Mouse (Mus musculus) urinary bladder, postnatal 25 days (tissue): ENCODE results near the gene Rpusd3.

ENCODE experiments used
- DNase-seq: peaks from one replicate; pipeline ENCODE4 v3.0.0; 2022; ENCODE audit warnings: low spot score

The Rpusd3 gene

DNA sequence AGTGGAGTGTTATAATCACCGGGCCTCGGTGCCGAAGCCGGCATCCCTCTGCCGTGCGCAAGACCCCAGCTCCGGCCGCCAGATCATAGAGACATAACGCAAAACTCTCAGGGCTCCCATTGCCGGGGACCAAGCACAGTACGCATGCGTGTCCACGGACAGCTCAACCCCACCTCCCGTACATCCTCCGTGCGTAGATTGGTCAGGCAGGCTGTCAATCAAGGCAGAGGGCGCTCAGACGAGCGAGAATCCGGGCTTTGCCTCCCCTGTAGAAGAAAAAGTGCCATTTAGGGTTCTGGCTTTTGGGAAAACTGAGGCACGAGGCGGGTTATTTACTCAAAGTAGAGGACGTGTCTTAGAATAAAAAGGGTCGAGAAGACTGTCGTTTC lies at the start of gene Rpusd3:
Rpusd3 (minus strand) TSS at position 142 of the 389 bp plus-strand sequence.
- DNase-seq: peak; percentile 100

DNA sequence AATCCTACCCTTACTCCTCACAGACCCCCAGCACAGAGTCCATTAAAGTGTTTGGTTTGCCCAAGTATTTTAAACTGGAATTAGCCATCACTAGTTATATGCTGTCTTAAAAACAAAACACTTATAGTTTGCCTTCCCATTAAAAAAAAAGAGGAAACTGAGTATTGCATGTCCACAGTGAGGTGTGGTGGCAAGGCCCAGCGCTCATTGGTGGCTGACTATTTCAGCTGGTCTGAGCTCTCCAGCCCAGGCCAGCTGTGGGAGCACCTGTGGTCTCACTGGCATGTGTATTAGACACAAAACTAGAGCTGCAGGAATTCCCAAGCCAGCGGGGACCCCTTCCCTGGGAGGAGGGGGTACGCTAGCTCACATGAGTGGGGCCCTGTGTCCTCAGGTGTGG lies 49.4 kb upstream of the Rpusd3 start:
- DNase-seq: no peak

DNA sequence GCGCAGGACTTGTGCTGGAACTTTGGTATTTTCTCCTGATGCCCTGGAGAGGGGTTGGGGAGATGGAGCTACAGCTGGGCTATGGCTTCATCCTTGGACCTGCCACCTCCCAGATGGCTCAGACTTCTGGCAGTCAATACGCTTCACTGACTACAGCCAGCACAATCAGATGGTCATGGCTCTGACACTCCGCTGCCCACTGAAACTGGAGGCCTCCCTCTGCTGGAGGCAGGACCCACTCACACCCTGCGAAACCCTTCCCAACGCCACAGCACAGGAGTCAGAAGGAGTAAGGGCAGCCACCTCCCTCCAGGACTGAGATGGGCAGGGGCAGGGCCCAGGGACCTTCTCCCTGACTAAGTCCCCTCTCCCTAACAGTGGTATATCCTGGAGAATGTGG lies 46.5 kb upstream of the Rpusd3 start:
- no peak for DNase-seq

DNA sequence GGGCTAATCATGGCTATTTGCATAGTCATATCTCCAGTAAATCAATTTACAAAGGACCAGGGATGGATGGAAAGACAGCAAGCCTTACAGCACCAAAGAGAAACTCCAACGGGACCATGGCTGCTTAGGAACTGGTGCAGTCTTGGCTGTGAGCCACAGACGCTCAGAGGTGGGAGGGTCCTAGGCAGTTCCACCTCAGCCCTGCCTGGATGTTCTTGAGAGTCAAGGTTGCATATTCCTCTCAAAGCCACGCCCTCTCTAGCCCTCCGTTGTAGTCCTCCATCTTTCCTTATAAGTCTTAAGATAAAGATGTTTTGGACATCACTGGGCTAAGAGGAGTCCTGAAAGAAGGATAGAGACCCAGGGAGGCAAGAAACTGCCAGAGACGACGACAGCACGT lies 44.9 kb upstream of the Rpusd3 start:
- no peak for DNase-seq

DNA sequence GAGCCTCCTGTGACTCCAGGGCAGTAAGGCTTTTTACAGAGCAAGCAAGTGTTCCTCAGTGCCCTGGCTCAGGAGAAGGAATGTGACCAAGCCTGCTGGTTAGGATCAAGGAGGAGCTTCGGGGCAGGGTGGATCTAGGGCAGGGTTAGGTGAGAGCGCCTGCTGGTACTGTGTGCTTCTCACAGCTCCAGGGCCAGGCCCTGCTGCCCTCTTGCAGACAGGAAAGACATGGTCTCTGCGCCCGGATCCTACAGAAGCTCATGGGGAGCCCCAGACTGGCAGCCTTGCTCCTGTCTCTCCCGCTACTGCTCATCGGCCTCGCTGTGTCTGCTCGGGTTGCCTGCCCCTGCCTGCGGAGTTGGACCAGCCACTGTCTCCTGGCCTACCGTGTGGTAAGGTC lies 39.5 kb upstream of the Rpusd3 start:
- DNase-seq: peak; percentile 45

DNA sequence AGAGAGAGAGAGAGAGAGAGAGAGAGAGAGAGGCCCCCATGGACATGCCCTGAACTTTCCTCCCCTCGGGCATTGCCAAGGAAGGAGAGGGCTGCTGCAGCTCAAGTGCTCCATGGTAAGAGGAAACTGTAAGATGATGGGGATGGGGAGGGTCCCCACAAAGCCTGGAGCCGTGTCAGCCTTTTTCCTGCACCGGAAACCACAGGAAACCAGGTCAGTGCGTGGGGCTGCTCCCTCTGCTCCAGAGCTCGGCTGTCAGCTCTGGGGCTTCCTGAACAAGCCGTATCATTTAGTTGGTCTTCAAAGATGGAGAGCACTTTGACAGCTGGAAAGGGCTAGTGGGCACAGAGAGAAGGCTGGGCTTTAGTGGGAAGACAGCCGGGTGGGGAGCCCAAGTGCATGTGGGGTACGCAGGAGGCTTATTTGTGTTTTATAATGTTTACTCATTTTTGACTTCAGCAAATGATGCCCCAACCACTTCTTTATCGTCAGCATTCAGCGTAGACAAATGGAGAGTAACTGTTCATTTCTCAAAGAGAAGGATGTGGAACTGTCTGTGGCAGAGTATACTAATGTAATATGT lies 38.9 kb upstream of the Rpusd3 start, which contains the start of gene Il17re:
Il17re (plus strand) TSS at position 533 of the 583 bp plus-strand sequence.
- no peak for DNase-seq

DNA sequence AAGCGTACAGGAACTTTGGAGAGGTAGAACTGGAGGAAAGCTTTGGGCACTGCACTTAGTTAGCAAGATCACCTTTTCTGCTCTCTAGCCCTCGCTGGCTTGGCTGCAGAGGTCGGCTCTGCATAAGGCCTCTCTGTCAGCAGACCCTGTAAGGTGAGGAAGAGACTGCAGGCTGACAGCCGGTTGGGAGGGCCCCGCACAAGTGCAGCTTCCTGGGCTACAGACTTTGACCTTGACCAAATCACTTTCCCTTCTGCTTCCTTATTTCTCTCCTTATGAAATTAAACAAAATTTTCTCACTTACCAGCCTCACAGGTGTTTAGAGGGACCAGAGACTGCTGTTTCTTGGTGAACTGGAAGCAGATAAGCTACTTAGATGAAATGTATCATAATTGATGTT lies 35.9 kb upstream of the Rpusd3 start:
- DNase-seq: no peak

DNA sequence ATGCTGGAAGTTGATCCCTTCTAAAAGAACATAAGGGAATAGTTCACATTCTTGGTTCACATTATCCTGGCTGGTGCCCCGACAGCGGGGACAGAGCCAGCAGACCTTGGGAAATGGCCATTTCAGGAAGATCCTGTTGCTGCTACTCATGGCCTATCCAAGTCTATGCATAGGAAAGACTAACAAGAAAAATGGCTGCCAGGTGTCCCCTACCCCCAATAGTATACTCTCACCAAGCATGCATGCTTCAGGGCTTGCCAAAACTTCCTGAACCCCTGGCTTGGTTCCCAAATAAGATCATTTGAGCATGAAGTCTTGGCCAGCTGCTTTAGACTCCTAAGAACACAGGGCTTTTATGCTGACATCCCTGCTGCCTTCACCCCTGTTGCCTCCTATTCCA lies 32.7 kb upstream of the Rpusd3 start:
- DNase-seq: no peak

DNA sequence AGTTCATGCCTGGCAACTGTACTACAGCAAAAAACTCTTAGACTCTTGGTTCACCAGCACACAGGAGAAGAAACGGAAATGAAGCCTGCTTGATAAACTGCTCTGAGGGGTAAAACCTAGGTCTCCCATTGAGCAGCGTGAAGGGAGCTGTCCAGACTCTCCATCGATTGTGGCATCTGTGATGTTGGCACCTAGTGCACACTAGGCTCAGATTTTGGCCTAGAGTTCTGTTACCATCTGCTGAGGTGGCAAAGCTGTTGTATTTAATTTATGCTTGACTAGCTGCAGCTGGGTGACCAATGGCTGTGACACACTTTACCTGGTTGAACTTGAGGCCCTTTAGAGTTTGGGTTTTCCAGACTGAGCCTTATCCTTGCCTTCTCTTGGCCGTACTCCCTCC lies 28.5 kb upstream of the Rpusd3 start:
- no peak for DNase-seq

DNA sequence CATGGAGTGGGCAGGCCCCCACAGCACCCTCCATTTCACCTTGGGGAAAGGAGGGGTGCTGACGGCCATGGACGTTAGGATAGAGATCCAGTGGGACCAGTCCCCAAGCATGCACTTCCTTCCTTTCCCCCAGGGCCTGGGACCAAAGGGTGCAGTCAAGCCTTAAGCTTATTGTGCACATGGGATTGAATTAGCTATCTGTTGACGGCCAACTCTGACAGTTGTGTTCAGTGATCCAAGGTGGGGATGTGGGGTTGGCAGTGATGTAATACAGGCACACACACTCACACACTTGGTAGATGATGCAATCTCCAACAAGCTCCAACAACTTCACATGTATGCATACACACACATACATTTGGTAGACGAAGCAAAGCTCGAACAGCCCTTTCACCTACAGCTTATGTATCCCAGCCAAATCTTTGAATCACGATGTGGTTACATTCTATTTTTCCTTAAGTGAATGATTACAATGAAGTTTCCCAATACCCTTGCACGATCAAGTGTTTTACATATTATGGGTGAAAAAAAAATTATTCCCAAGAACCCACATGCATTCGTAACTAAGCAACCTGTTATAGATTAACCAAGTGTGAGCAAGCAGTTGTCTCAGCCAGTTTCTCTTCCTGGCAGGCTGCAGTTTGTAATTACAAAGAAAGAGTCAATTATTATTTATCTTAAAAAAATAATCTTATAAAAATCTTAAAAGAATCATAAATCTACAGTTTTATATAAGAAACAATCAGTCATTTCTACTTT lies 25.2 kb upstream of the Rpusd3 start:
- no peak for DNase-seq

DNA sequence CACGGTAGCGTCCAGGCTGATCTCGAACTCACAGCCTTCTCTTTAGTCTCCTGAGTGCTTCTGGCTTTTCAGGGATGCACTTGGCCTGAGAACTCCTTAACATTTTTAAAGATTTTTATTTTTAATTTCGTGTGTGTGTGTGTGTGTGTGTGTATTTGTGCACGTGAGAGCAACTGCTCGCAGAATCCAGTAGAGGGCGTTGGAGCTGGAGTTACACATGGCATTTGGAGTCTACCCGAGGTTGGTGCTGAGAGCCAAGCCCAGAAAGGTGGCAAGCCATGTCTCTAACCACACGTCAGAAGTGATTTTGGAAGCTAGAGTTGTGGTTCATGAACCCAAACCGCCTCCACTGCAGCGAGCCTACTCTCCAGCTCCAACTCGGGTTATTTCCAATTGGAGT lies 24.0 kb upstream of the Rpusd3 start:
- DNase-seq: no peak

DNA sequence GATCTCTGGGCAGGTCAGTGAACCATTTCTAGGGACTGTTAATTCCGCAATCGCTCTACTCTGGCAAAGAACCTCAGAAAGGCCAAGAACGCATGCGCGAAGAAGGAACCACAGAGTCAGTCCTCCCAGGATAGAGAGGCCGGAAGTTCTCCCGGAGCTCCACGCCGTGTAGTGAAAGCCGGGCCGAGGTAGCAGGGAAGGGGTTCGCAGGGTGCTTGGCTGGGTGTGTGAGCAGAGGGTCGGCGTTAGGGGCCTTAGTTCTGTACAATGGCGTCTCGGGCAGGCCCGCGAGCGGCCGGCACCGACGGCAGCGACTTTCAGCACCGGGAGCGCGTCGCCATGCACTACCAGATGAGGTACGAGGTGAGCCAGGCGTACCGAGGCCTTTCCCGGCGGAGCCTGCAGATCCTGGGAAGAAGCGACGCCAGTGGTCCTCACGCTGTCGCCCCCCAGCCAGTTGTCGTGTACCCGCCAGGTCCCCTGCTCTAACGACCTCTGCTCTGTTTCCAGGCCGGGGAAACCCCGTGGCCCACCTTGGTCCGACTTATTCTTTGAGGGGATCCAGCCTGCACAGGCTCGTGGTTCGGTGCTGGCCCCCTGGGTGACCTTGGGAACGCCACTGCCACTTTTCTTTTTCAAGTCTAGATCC lies 23.4 kb upstream of the Rpusd3 start, which contains the start of gene Jagn1:
Jagn1 (plus strand) TSS at position 128 of the 649 bp plus-strand sequence.
- DNase-seq: peak; percentile 93

DNA sequence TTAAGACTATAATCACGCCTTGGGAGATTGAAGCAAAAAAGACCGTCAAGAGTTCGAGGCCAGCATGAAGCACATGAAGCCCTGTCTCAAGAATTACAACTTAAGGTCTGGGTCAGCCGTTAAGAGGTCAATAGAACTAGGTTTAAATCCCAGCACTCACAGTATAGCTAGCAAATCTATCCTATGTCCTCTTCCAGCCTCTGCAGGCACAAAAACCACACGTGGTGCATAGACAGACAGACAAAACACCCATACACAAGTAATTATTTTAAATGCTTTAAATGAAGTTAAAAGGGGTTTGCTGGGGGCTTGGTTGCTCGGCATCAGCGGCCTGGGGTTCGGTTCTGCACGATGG lies 22.9 kb upstream of the Rpusd3 start:
- DNase-seq: no peak

DNA sequence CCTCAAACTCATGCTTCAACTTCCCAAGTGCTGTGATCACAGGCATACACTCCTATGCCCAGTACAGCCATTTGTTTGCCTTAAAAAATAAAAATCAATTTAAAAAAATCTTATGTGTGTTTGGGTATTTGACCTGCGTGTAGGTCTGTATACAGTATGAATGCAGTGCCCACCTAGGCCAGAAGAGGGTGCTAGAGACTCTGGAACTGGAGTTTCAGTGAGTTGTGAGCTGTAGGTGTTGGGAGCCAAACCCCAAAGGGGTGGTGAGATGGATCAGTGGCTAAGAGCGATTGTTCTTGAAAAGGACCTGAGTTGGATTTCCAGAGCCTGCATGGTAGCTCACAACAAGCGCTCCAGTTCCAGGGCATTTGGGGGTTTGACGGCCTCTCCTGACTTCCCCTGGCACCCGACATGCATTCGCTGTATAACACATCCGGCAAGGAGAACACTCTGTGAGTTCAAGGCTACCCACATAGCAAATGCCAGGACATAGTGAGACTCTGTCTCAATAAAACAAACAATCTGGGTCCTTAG lies 22.1 kb upstream of the Rpusd3 start:
- peak; percentile 69 for DNase-seq

DNA sequence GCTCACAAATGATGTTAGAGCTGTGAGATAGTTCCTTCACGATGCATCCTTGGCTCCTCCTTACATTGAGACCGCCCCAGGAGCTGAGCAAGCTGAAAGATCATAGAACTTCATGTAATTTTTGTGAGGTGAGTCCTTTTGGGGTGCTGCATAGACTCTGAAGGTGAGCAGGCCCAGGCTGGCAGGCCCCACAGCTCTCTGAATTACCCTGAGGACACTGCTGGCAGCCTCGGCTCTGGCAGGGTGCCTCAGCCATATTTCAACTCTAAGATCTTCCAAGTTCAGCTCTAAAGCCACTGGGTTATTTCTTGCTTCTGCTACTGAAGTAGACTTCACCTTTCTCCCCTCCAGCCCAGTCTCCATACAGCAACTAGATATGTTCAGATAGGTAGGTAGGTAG lies 21.5 kb upstream of the Rpusd3 start:
- DNase-seq: no peak

DNA sequence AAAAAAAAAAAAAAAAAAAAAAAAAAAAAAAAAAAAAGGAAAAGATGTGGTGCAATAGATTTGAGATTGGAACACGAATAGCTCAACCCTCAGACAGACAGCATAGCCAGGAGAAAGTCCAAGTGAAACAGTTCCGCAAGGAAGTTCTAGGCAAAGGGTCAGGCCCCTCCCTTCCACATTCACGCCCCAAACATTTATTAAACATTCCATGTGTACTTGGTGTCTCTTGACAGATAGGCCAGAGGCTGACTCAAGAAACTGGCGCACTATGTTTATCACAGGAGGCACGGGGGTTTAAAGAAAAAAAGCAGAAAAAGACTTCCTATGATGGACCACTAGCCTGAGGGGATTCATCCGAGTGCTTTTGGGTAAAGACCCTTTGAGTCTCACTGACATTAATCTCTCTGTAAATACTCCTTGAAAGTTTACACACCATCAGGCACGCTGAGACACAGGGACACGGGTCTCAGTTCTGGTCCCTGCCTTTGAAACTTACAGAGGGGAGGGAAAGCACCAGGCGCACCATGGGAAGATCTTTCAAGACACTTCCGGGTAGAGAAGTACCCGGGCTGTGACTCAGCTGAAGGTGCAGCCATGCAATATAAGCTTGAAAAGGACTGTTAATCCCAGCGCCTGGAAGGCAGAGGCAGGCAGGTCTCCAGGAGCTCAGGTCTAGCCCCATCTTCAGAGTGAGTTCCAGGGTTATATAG lies 19.7 kb upstream of the Rpusd3 start:
- DNase-seq: no peak

DNA sequence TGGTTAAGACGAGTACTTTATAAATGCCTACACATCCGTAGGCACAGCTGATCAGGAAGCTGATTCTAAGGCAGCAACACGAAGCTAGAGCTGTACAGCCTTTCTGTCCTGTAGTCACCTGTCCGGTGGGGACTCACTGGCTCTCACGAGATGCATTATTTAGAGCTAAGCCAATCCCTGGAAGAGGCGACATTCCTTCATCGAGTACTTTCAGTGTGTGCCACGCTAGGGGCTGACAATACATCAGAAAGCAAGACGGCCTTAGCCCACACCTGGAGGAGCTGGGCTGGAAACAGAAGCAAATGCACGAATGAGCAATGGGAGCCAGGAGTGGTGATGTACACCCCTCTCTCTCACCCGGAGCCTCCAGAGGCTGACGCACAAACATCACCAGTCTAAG lies 18.0 kb upstream of the Rpusd3 start:
- DNase-seq: no peak

DNA sequence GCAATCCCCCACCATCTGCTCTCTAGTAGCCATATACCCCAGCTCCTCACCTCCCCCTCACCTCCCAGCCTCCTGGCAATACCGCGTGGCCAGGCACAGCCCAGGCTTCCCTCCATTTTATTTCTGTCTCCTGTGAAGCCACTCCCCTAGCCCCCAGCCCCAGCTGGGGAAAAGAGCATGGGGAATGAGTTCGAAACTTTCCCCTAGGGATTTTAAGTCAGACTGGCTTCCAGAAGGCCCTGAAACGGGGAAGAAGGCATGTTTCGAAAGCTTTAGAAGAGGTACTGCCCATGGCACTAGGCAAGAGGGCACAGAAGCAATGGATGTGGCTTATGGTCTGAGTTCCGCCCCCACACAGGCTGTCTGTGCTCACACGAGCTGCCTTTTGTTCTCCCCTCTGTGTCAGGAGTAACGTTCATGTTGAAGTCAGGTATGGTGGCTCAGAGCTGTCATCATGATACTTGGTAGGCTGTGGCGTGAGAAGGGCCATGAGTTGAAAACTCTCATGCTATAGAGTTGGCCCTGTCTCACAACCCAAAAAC lies 16.6 kb upstream of the Rpusd3 start, which contains the start of gene Cidec:
Cidec (minus strand) TSS at position 97 of the 542 bp plus-strand sequence.
- no peak for DNase-seq

DNA sequence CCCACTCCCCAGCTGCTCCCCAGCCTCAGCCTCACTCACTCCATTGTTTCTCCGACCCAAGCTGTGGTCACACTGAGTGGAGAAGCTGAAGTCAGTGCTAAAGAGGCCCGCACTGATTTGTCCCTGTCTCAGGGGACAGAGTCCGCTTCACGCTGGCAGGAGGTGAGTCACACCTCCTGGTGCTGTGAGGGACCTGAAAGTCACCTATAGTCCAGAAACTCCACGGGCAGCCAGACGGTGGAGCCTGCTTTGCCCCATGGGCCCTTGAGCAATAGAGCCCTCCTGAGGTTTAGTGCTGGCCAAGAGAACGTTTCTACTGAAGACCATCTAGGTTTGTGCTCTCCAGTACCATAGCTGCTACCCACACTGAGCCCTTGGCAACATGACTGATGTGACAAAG lies 15.6 kb upstream of the Rpusd3 start:
- DNase-seq: no peak

DNA sequence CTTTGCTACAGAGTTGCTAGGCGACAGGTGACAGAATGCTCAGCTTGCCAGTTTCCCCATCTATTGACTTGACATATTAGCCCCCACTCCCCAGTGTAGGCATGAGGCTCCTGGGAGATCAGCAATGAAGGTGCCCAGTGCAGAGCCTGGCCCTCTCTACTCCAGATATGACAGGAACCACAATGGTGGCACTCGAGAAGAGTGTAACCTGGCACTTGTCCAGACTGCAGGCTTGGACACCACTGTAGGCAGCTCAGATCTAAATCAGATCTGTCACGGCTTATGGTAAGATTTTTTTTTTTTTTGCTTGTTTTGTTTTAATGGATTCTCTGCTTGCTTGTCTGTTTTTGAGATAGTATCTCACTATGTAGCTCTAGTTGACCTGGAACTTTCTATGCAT lies 14.5 kb upstream of the Rpusd3 start:
- DNase-seq: no peak

DNA sequence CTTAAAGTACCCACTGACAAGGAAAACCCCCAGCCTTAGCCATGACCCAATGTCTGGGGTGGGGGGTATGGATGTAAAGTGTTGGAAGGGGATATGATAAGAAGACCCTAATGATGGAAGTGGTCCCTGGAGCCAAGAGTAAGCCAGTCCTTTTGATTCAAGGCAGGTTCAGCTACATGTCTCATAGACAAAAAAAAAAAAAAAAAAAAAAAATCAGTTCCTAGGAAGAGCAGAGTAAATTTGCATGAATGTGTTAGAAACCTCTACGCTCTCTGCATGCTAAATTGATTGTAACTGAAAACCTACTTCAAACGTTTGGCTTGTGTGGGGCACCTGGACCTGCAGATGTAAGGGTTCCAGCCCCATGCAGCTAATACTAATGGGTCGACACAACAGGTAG lies 12.7 kb upstream of the Rpusd3 start:
- DNase-seq: no peak

DNA sequence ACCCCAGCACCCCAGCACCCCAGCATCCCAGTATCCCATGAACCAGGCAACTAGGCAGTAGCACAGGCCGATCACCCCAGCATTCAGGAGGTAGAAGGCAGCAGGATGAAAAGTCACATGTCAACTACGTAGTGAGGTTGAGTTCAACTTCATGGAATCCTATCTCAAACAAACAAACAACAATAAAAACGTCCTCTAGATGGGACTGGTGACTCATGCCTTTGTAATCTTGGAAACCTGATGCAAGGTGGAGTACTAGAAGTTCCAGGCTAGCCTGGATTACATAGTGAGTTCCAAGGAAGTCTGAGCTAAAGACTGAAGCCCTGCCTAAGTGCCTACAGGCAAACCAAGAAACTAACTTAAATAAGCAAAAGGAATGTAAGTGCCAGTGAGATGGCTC lies 11.7 kb upstream of the Rpusd3 start:
- DNase-seq: no peak
